Mouse (Mus musculus) hindbrain, embryonic 13.5 days (tissue): ENCODE data around the gene Trip6. TPM values are rescaled to one million over a fixed set of nuclear protein-coding genes. Genes with fewer than 3 reads are reported as not detected.

ENCODE experiments used
- ATAC-seq: fragments of 200-750 bp; cut with Nextera tagmentation; 2 replicates; pipeline ENCODE4 v1.8.0; 2017; ENCODE audit warnings: moderate TSS enrichment; ENCODE audit not compliant: low FRiP score
- H3K27ac ChIP-seq: fragments of 300-500 bp; sonication (generic); 2 replicates; pipeline ENCODE4 v1.5.1; 2015; ENCODE audit warnings: inconsistent platforms, mild to moderate bottlenecking, moderate library complexity
- H3K27me3 ChIP-seq: fragments of 300-500 bp; sonication (generic); 2 replicates; pipeline ENCODE4 v1.6.1; 2015; ENCODE audit warnings: mild to moderate bottlenecking, inconsistent platforms
- H3K36me3 ChIP-seq: fragments of 300-500 bp; sonication (generic); 2 replicates; pipeline ENCODE4 v1.6.1; 2015; ENCODE audit warnings: mild to moderate bottlenecking, inconsistent platforms
- H3K4me1 ChIP-seq: fragments of 300-500 bp; sonication (generic); replicated peaks from 2 replicates; pipeline ENCODE4 v1.6.1; 2015; ENCODE audit warnings: inconsistent platforms
- H3K4me2 ChIP-seq: fragments of 300-500 bp; sonication (generic); 2 replicates; pipeline ENCODE4 v1.6.1; 2015; ENCODE audit warnings: inconsistent platforms, mild to moderate bottlenecking, moderate library complexity
- H3K4me3 ChIP-seq: fragments of 300-500 bp; sonication (generic); 2 replicates; pipeline ENCODE4 v1.5.1; 2015; ENCODE audit warnings: mild to moderate bottlenecking, inconsistent platforms
- H3K9ac ChIP-seq: fragments of 300-500 bp; sonication (generic); 2 replicates; pipeline ENCODE4 v1.6.1; 2015; ENCODE audit warnings: mild to moderate bottlenecking, inconsistent platforms
- H3K9me3 ChIP-seq: fragments of 300-500 bp; sonication (generic); 2 replicates; pipeline ENCODE4 v1.6.1; 2016; ENCODE audit warnings: inconsistent platforms
- WGBS: fragments of 180-500 bp; shearing (Covaris S2); methylation state at CpG from one replicate; pipeline ENCODE4 v1.1.7; 2015; 5-methylcytosine and 5-hydroxymethylcytosine counted together
- polyA plus RNA-seq: library from polyadenylated mRNA; unstranded; fragments of >200 nt; fragmentation: Nextera tagmentation; extraction: Ambion mirVana; gene quantifications from 2 replicates; pipeline ENCODE4 v1.2.1, GENCODE M21; 2015

Gene Trip6
- polyA plus RNA-seq, 1 experiment from 2014 or later = 19.2 TPM

GRCm38 (mm10) chr5:137346983-137347382 is 32.8 kb upstream of the Trip6 start:
- Histone ChIP-seq H3K4me2 (no peak overlapping the region), H3K36me3 (no peaks in the 10 kb centered on the region), H3K27me3 (peaks cover 40% of the 10 kb centered on the region), H3K4me3 (no peak overlapping the region), H3K9ac (no peak overlapping the region), H3K27ac (no peak overlapping the region), H3K9me3 (no peaks in the 10 kb centered on the region), H3K4me1 (peaks cover 34% of the 10 kb centered on the region)
- 91% methylated on average over 4 of the region's 4 CpGs for WGBS
- no peak for ATAC-seq

DNA sequence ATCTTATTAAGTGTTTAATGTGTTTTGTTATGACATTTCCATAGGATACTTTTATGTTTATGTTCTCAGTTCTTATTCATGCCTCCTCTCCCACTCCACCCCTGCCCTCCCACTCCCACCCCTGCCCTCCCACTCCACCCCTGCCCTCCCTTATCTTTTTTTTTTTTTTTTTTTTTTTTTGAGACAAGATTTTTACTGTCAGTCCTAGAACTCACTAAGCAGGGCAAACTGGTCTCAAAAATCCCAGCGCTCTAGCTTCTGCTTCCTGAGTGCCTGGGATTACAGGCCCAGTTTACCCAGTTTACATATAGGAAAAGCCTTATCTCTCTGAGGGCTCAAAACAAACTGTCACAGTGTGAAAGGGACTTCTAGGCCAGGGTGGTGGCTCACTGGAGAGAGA is 32.2 kb upstream of the Trip6 start:
- H3K4me1 ChIP-seq = peaks cover 28% of the 10 kb centered on the region
- 88% methylated on average over 1 of the region's 1 CpGs for WGBS
- ATAC-seq = no peak
- no peak overlapping the region for H3K4me3 ChIP-seq
- peaks cover 38% of the 10 kb centered on the region for H3K27me3 ChIP-seq
- H3K4me2 ChIP-seq = no peak overlapping the region
- H3K27ac ChIP-seq = no peak overlapping the region
- no peak overlapping the region for H3K9ac ChIP-seq
- no peaks in the 10 kb centered on the region for H3K9me3 ChIP-seq
- no peaks in the 10 kb centered on the region for H3K36me3 ChIP-seq

DNA sequence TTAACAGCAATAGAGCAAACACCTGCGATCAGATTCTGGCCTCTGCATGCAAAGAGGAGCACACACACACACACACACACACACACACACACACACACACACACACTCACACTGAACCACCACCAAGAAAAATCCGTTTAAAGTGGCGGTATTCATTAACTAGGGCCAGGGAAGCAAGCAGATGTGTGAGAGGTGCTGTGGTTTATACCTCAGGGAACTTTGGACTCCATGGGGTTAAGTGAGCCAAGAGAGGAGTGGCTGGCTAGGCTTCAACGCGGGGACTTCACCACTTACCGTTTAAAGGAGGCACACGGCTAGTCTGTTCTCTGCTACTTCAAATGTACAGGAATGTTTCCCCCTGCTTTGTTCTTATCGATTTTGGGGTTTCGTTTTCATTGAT is 31.6 kb upstream of the Trip6 start:
- WGBS = 25% methylated on average over 8 of the region's 9 CpGs
- H3K36me3 ChIP-seq = no peaks in the 10 kb centered on the region
- no peaks in the 10 kb centered on the region for H3K9me3 ChIP-seq
- ATAC-seq = no peak
- H3K4me3 ChIP-seq = no peak overlapping the region
- H3K4me1 ChIP-seq = peaks cover 27% of the 10 kb centered on the region
- H3K27ac ChIP-seq = no peak overlapping the region
- H3K4me2 ChIP-seq = no peak overlapping the region
- no peak overlapping the region for H3K9ac ChIP-seq
- peaks cover 32% of the 10 kb centered on the region for H3K27me3 ChIP-seq

DNA sequence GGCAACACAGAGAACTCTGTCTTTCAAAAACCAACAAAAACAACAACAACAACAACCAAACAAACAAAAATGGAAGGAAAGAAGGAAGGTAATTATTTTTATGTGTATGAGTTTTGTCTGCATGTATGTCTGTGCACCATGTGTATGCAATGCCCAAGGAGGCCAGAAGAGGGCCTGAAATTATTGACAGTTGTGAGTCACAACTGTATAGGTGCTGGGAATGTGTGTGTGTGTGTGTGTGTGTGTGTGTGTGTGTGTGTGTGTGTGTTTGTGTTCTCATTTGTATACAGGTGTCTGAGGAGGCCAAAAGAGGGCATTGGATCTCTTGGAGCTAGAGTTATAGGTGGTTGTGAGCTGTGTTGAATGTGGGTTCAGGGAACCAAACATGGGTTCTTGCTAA is 29.7 kb upstream of the Trip6 start:
- Histone ChIP-seq H3K4me2 (no peak overlapping the region), H3K4me3 (no peak overlapping the region), H3K9me3 (no peaks in the 10 kb centered on the region), H3K4me1 (peaks cover 21% of the 10 kb centered on the region), H3K27me3 (peaks cover 13% of the 10 kb centered on the region), H3K36me3 (no peaks in the 10 kb centered on the region), H3K27ac (no peak overlapping the region), H3K9ac (no peak overlapping the region)
- no peak for ATAC-seq

DNA sequence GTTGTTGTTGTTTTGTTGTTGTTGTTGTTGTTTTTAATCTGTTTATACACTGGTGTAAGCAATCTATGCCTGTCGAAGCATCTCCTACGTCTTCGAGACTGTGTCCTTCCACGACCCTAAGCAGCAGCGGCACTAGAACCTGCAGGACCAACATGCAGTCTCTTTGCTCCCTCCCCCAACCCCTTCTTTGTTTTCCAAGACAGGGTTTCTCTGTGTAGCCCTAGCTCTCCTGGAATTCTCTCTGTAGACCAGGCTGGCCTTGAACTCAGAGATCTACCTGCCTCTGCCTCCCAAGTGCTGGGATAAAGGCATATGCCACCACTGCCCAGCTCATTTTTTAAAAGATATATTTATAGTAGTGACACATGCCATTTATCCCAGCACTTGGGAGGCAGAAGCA is 29.2 kb upstream of the Trip6 start:
- Histone ChIP-seq H3K4me2 (no peak overlapping the region), H3K4me1 (peaks cover 21% of the 10 kb centered on the region), H3K9me3 (no peaks in the 10 kb centered on the region), H3K4me3 (no peak overlapping the region), H3K9ac (no peak overlapping the region), H3K27me3 (peaks cover 8% of the 10 kb centered on the region; the same call in 1 of the 2 replicates), H3K36me3 (no peaks in the 10 kb centered on the region), H3K27ac (no peak overlapping the region)
- 98% methylated on average over 5 of the region's 5 CpGs for WGBS
- no peak for ATAC-seq

DNA sequence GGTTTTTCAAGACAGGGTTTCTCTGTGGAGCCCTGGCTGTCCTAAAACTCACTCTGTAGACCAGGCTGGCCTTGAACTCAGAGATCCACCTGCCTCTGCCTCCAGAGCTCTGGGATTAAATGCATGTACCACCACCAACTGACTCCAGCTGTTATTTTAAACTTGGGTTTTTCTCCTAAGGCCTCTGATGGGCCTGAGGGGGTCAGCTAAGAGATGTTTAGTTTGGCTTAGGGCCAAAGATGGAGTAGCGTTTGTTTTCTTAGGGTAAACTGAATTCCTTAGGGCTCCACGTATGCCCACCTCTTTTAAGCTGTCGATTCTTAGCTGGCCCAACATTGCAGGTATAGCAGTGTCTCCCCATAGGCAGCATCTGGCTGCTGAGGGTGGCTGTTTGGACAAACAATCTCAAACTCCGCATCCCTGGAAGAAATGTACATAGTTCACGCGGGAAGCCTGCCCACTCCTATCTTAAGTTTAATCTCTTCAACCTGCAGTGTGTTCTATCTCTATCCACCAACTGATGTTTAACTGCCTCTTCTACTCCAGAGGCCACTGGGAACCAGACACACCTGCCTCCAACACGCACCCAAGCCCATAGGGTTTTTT is 28.3 kb upstream of the Trip6 start:
- no peak for ATAC-seq
- no peaks in the 10 kb centered on the region for H3K9me3 ChIP-seq

DNA sequence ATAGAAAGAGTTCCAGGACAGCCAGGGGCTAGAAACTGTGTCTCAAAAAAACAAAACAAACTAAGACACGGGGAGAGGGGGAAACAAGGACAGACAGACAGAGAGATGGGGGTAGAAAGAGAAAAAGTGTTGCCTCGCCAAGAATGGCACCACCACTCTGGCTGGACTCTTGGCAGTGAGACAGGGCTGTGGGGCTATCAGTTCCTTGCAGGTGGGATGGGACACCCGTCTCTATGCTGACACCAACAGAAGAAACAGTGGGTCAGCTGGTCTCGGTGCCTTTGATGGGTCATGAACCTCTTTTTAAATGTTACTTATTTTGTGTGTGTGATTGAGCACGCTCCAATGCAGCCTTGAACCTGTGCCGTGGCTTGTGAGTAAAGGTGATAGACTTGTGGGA is 26.0 kb upstream of the Trip6 start:
- Histone ChIP-seq H3K27me3 (no peaks in the 10 kb centered on the region), H3K36me3 (no peaks in the 10 kb centered on the region), H3K27ac (peak overlapping the region; percentile 90), H3K4me1 (peaks cover 22% of the 10 kb centered on the region), H3K9me3 (no peaks in the 10 kb centered on the region), H3K4me2 (peak overlapping the region; percentile 74; the same call in 1 of the 2 replicates), H3K4me3 (no peak overlapping the region), H3K9ac (peak overlapping the region; percentile 75)
- no peak for ATAC-seq
- WGBS = 75% methylated on average over 6 of the region's 6 CpGs

More for the DNA sequence above, 28.3 kb upstream of the Trip6 start:
- H3K9ac ChIP-seq = no peak overlapping the region
- no peak overlapping the region for H3K4me2 ChIP-seq
- H3K4me1 ChIP-seq = peaks cover 22% of the 10 kb centered on the region
- H3K36me3 ChIP-seq = no peaks in the 10 kb centered on the region
- no peak overlapping the region for H3K27ac ChIP-seq
- WGBS = 82% methylated on average over 7 of the region's 7 CpGs
- H3K27me3 ChIP-seq = peaks cover under 1% of the 10 kb centered on the region; the same call in 1 of the 2 replicates
- no peak overlapping the region for H3K4me3 ChIP-seq

GRCm38 (mm10) chr5:137339290-137339979 is 25.2 kb upstream of the Trip6 start:
- Histone ChIP-seq H3K27me3 (no peaks in the 10 kb centered on the region), H3K9ac (peak overlapping the region; percentile 75), H3K4me1 (peaks cover 22% of the 10 kb centered on the region), H3K36me3 (no peaks in the 10 kb centered on the region), H3K4me2 (peak overlapping the region; percentile 74), H3K27ac (peak overlapping the region; percentile 90), H3K4me3 (peak overlapping the region; percentile 44), H3K9me3 (no peaks in the 10 kb centered on the region)
- ATAC-seq = peak; percentile 61
- WGBS = 8% methylated on average over 22 of the region's 22 CpGs

- H3K4me3 ChIP-seq = peak overlapping the region; percentile 44
- H3K4me2 ChIP-seq = peak overlapping the region; percentile 74
- no peaks in the 10 kb centered on the region for H3K36me3 ChIP-seq
- H3K4me1 ChIP-seq = peaks cover 22% of the 10 kb centered on the region
- H3K27ac ChIP-seq = peak overlapping the region; percentile 90
- no peaks in the 10 kb centered on the region for H3K27me3 ChIP-seq
- peak overlapping the region; percentile 75 for H3K9ac ChIP-seq
- ATAC-seq = peak; percentile 8
- H3K9me3 ChIP-seq = no peaks in the 10 kb centered on the region
- WGBS = 1% methylated on average over 11 of the region's 11 CpGs
Measured at GRCm38 (mm10) chr5:137338663-137339289, 24.6 kb upstream of the Trip6 start.

DNA sequence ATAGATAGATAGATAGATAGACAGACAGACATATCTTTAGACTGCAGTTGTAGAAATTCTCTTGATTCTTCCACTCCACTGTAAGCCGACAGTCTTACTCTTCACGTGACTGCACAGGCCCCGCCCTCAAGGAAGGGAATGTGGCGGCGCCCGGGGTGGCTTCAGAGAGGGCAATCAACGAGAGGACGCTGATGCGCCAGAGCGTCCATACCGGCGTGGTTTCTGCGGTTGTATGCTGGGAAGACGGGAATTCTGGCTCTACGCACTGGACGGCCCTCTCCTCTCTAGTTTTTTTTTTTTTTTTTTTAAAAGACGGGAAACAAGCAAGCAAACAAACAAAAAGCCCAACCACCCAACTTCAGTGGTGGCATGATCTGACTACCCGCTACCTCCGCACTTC is 24.1 kb upstream of the Trip6 start:
- Histone ChIP-seq H3K27ac (peak overlapping the region; percentile 90), H3K36me3 (no peaks in the 10 kb centered on the region), H3K4me1 (peaks cover 22% of the 10 kb centered on the region), H3K4me3 (peak overlapping the region; percentile 44), H3K9ac (peak overlapping the region; percentile 75), H3K9me3 (no peaks in the 10 kb centered on the region), H3K27me3 (no peaks in the 10 kb centered on the region), H3K4me2 (peak overlapping the region; percentile 74)
- ATAC-seq = peak; percentile 80
- WGBS = under 1% methylated on average over 19 of the region's 19 CpGs

DNA sequence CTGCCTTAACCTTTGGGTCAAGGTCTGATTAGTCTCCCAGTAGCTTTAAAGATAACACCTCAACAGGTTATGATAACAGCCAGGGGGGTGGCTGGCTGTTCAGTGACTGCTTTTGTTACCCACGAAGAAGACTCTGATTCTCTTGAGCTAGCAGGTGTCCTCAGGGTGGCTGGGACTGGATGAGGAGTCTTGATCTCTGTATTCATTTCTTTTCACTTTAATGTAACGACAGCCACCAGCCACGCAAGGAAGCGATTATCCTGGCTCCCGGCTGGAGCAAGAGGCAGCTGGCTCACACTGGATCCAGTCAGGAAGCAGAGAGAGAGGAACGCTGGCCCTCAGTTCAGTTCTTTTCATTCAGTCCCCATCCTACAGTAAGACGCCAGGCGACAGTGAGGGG is 23.0 kb upstream of the Trip6 start:
- no peak for ATAC-seq
- 66% methylated on average over 8 of the region's 8 CpGs for WGBS
- no peak overlapping the region for H3K4me3 ChIP-seq
- H3K27ac ChIP-seq = no peak overlapping the region
- no peaks in the 10 kb centered on the region for H3K36me3 ChIP-seq
- H3K27me3 ChIP-seq = no peaks in the 10 kb centered on the region
- H3K9ac ChIP-seq = 0 out of 2 replicates have a peak overlapping the region, but pooled peaks have one; percentile 1
- peaks cover 31% of the 10 kb centered on the region for H3K4me1 ChIP-seq
- H3K4me2 ChIP-seq = no peak overlapping the region
- H3K9me3 ChIP-seq = no peaks in the 10 kb centered on the region

- WGBS = 72% methylated on average over 6 of the region's 6 CpGs
- Histone ChIP-seq H3K36me3 (no peaks in the 10 kb centered on the region), H3K9me3 (no peaks in the 10 kb centered on the region), H3K27ac (no peak overlapping the region), H3K4me3 (no peak overlapping the region), H3K4me2 (no peak overlapping the region), H3K27me3 (no peaks in the 10 kb centered on the region), H3K9ac (no peak overlapping the region), H3K4me1 (peaks cover 36% of the 10 kb centered on the region)
- no peak for ATAC-seq
Measured at GRCm38 (mm10) chr5:137335066-137335465, 20.9 kb upstream of the Trip6 start.
